Mouse (Mus musculus) mouse embryonic stem cell (cell line): ENCODE data around the gene Rpgrip1.

Source experiments
- in situ Hi-C, 2 experiments: fragments of 300-500 bp; cut with MboI; formaldehyde crosslinking; loops; 1 replicate in 1 of 2; 3 replicates in 1 of 2; pipeline ENCODE4 v1.14.3; 2019 to 2020; ENCODE audit warnings: low sequenced_read_pairs in 2 of 2, low pct_unique_long_range_greater_than_20kb in 1 of 2, mixed read lengths in 1 of 2; ENCODE audit not compliant: unreplicated experiment in 1 of 2

The Rpgrip1 gene

DNA sequence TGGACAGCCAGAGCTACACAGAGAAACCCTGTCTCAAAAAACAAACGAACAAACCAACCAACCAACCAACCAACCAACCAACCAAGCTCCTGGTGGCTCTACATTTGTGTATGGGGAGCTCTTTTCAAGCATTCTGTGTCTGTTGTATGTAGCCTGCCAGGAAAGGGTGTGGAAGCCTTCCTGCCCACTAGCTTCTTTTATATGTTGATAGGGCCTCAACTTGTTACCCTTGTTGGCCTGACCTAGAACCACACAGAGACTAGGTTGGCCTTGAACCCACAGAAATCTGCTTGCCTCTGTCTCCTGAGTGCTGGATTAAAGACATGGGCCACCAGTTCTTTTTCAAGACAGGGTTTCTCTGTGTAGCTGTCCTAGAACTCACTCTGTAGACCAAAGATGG lies 3.6 kb downstream of the Rpgrip1 start:
- in situ Hi-C loops = no loop called here

DNA sequence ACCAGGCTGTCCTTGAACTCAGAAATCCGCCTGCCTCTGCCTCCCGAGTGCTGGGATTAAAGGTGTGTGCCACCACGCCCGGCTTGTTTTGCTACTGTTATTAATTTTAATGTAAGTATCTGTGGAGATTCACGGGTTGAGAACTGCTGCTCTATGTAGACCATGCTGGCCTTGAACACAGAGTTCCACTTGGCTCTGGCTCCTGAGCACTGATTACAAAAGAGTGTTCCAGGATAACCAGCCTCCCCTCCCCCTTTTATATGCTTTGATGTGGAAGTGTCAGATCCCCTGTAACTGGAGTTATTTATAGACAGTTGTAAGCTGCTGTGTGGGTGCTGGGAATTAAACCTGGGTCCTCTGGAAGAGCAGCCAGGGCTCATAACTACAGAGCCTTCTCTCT lies 6.7 kb downstream of the Rpgrip1 start:
- in situ Hi-C loops = no loop called here

DNA sequence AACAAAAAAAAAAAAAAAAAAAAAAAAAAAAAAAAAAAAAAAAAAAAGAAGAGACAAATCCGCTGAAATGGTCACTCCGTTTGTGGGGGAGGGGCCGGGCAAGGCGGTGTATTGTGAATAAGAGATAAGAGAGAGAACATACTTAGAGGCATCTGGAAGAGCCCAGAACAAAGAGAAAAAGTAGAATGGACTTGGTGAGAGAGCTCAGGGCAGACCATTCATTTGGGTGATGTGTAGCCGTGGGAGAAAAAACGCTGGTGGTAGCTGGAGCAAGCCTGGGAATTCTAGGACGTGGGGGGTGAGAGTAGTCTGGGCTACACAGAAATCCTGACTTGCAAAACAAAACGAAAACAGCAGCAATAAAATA lies 7.9 kb downstream of the Rpgrip1 start:
- in situ Hi-C loops = no loop called here

DNA sequence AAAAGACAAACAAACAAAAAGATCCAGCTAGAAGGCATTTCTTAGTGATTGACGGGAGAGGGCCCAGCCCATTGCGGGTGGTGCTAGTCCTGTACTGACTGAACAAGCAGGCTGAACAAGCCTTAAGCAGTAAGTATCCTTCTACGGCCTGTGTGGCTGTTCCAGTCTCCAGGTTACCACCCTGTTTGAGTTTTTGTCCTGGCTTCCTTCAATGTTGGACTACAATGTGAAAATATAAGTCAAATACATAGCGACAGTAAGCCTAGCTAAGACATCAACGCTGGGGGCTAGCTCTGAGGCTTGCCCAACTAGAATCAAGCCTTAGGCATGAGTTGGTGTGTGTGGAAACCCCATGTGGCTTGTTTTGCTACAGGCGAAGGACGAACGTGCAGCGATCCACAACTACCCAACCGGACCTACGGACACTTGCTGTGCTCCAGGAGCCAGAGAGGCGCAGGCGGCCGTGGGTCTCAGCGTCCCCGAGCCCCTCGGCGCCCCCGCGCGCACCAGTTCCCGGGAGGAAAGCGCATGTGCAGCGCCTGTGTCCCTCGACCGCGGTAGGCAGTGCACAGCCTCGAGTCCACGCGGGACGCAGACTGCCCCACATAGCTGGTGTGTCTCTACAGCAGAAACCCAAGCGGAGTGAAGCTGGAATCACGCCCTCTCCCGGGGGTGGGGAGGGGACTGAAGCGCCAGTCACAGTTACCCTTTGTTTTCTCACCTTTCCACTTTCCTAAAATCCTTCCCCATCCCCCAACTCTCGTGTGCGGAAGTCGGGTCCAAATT lies 8.5 kb downstream of the Rpgrip1 start:
- in situ Hi-C loops = no loop called here

DNA sequence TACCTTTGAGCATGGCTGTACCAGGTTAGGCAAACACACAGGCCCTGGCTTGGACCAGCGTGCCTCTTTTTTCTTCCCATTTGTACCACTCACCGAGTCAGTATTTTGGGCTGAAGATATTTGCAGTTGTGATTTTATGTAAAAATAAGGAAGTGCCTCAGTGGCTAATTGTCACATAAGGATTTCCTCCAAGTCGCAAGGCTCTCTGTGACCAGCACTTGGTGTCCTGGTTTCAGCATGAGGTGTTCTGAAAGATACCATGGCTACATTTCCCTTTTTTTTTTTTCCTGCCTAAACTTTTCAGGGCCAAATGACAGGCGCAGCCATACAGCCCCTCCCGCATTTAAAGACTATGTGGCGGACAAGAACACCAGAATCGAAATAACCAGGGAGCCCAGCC lies 9.7 kb downstream of the Rpgrip1 start:
- in situ Hi-C loops = no loop called here

DNA sequence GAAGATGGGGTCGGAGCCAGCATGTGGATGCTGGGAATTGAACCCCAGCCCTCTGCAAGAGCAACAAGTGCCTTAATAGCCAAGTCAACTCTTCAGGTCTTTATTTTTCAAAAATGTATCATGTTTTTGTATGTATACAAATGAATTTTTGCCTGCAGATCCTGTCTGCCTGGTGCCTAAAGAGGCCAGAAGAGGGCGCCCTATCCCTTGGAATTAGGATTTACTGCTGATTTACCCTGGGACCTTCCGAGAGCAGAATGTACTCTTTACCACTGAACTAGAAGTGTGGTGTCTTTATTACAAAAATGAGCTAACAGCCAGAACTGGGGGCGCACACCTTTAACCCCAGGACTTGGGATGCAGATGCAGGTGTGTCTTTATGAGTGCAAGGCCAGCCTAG lies 13.4 kb downstream of the Rpgrip1 start:
- in situ Hi-C loops = no loop called here

DNA sequence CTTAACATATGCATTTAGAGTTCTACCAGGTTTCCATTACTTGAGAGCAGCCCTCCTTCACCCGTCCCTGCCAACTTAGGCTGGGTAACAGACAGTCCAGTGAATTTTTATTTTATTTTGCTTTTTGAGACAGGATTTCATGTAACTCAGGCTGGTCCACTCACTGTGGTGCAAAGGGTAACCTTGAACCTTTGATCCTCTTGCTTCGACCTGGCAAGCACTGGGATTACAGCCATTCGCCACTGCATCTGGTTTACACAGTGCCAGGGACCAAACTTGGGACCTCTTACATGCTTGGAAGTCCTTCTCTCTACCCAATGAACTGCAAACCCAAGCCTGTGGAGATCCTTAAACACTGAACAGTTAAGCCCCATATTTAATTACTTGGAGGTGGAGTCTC lies 14.1 kb downstream of the Rpgrip1 start:
- in situ Hi-C loops = loop anchor here (25.0 kb wide), 1 partner anchor 212 kb away; the partner anchor contains the start of genes Ndrg2 (in 2 of the 2), Rnase13 (in 2 of the 2) and Tppp2 (in 2 of the 2)

DNA sequence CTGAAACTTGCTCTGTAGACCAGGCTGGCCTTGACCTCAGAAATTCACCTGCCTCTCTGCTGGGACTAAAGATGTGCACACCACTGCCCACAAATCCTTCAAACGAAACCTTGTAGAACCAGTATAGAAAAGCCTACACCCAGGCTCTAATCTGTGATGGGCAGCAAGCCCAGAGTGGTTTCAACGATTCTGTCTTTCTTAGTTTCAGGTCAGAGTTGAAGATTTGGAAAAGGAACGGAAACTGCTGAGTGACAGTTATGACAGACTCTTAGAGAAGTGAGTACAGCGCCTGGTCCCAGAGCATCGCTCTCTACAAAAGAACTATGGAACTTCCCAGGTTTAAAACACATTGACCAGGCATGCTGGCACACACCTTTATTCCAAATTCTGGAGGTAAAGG lies 23.1 kb downstream of the Rpgrip1 start:
- in situ Hi-C loops = loop anchor here (10.0 to 25.0 kb wide), 2 partner anchors 201 to 221 kb away; partner anchors contain the start of genes Ndrg2 (in 2 of the 2), Rnase13 (in 2 of the 2) and Tppp2 (in 2 of the 2)

DNA sequence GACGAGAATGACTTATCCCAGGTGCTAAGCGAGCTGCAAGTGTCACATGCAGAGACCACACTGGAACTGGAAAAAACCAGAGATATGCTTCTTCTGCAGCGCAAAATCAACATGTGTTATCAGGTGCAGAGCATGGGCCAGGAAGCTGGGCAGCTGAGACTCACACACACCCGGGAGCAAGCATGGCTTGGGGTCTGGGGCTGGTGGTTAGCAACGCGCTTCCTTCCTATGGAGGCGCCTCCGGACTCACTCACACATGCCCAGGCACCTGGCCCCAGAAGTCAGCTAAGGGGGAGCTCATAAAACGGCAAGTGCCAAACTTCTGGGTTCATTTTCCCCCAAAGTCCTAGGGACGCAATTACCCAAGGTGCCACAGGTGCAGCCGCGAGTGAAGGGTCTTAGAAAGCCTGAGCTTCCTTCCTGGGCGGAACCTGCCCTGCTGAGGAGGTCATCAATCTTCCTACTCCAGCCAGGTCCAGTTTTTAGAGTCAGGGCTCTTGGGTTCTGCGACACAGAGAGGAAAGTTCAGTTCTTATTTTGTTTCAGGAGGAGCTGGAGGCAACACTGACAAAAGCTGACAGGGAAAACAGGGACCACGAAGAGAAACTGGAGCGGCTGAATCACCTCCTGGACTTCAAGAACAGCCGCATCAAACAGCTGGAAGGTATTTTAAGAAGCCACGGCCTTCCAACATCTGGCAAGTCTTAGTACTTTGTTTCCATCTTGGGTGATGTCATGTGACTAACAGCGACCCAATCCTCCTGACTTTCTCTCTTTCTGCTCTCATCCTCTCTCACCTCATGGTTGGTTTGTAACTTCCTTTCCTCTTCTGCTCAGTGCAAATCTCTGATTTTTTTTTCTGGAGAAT lies 30.3 kb downstream of the Rpgrip1 start:
- in situ Hi-C loops = loop anchor here (25.0 kb wide), 1 partner anchor 229 kb away; the partner anchor contains the start of genes Ndrg2 (in 2 of the 2), Rnase13 (in 2 of the 2) and Tppp2 (in 2 of the 2)

DNA sequence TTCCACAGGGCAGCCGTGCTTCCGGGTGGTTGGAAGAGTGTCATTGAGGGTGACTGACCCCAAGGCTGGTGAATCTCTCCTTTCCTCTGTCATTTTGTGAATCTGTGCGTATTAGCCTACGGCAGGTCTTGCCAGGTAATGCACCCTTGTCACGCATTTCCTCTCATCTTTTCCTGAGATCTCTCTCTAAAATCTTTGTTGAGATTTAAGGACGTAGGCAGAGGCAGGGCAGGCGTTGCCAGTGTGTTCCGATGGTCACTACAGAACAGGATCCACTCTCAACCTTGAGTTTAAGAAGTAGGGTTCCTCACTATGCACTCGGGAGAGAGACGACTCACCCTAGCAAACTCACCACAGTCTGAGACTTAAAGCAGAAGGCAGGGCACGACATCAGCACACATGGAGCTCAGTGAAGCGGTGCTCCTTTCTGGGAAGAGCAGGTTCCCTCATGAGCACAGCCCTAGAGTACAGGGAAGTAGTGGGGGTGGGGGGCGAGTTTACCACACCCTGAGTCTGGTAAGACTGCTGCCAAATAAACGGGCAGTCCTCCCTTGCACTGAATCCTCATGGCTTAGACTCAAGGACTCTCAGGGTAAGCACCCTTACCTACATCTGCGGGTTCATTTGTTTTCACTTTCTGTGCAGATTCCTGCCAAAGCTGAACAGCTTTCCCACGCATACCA lies 31.1 kb downstream of the Rpgrip1 start:
- in situ Hi-C loops = loop anchor here (25.0 kb wide), 1 partner anchor 229 kb away; the partner anchor contains the start of genes Ndrg2 (in 2 of the 2), Rnase13 (in 2 of the 2) and Tppp2 (in 2 of the 2)

DNA sequence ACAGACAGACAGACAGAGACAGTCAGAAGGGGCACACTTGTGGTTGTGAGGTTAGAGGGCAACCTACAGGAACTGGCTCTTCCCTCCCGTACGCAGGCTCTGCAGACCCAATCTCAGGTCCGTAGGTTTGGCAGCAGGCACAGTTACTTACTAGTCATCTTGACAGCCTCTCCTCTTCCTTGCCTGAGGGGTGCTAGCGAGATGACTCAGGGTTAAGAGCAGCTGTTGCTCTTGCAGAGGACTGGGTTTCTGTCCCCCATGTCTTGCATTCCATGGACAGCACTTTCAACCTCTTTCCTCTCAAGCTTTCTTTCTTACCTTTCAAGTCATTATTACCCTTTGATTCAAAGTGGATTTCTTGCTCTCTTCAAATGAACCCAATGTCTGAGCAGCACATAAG lies 33.7 kb downstream of the Rpgrip1 start:
- in situ Hi-C loops = loop anchor here (25.0 kb wide), 1 partner anchor 232 kb away; the partner anchor contains the start of genes Ndrg2 (in 2 of the 2), Rnase13 (in 2 of the 2) and Tppp2 (in 2 of the 2)

DNA sequence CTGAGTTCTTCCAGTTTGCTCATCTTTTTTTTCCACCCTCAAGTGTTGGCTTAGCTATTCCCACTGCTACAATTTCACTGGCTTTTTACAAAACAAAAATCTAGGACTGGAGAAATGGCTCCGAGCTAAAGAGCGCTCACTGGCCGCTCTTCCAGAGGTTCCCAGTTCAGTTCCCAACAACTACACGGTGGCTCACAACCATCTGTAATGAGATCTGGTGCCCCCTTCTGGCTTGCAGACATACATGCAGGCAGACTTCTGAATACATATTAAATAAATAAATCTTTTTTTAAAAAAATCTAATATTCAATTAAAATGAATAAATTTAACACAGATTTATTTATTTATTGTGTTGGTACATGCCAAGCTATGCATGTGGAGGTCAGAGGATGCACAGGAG lies 36.0 kb downstream of the Rpgrip1 start:
- in situ Hi-C loops = loop anchor here (25.0 kb wide), 1 partner anchor 234 kb away; the partner anchor contains the start of genes Ndrg2 (in 2 of the 2), Rnase13 (in 2 of the 2) and Tppp2 (in 2 of the 2)

DNA sequence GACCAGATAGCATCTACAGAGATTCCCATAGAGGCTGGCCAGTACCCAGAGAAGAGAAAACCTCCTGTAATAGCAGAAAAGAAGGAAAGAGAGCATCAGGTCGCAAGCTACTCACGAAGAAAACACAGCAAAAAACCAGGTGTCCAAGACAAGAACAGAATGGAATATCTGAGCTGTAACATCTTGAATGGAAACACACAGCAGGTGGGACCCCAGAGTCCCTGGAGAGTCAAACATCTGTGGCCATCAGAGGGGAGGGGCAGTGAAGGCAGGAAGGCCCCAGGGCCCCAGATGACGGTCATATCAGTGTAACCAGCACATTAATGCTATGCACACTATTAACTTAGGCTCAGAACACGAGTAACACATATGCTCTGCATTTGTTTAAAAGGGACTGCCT lies 39.4 kb downstream of the Rpgrip1 start:
- in situ Hi-C loops = loop anchor here (25.0 kb wide), 1 partner anchor 238 kb away; the partner anchor contains the start of genes Ndrg2 (in 2 of the 2), Rnase13 (in 2 of the 2) and Tppp2 (in 2 of the 2)

DNA sequence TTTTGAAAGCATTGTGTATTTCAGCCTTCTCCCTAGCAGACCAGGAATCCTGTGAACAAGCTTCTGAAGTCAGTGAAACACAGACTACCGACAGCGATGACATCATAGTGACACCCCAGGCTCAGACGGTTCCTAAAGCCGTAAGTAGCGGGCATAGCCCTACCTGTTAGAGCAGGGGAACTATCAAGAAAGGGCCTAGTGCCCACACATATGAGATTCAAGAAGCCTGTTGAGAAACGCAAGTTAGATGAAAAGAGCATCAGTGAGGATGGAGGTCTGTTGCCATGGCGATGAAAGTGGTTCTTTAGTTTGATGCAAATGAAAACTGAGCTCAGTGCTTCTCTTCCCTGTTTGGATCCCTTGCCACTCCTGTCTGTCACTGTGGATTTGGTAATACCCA lies 41.7 kb downstream of the Rpgrip1 start:
- in situ Hi-C loops = no loop called here

DNA sequence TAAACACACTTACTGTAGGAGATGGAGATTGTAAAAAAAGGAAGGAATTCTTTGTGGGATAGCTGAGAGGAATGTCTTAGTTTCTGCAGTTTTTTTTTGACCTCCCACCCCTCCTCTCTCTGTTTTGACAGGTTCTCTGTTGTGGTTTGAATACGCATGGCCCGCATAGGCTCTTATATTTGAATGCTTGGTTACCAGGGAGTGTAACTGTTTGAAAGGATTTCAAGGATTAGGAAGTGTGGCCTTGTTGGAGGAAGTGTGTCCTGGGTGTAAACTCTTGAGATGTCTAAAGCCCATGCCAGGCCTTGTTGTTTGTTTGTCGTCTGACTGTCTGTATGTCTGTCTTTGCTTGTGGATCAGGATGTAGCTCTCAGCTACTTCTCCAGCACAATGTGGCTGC lies 42.1 kb downstream of the Rpgrip1 start:
- in situ Hi-C loops = no loop called here

DNA sequence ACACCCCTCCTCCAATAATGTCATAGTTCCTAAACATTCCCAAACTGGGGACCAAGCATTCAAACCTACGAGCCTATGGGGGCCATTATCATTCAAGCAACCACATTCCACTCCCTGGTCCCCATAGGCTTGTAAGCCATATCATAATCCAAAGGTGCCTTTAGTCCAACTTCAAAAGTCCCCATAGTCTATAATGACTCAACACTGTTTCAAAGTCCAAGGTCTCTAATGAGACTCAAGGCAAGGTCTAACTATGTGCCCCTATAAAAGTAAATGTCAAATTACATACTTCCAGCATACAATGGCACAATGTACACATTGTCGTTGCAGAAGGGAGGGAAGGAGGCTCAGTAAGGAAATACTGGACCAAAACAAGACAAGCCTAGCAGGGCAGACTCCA lies 44.5 kb downstream of the Rpgrip1 start:
- in situ Hi-C loops = no loop called here

DNA sequence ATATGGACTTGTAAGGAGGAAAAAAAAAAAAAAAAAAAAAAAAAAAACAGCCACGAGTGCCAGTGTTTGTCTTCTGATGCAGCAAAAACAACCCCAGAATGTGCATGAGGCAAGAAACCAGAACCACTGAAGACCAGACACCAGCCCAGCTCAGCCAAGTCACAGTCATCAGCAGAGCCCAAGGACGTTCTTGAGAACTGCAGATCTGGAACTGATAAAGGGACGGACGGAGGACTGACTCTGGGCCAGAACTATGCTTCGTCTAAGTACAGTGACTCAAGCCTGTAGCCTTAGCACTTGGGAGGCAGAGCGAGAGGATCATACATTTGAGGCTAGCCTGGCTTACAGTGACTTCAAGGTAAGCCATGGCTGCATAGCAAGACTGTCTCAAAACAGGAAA lies 50.4 kb downstream of the Rpgrip1 start:
- in situ Hi-C loops = loop anchor here in 1 of 2 experiments (5.0 kb wide), 1 partner anchor 66 kb away; no protein-coding TSS in a partner anchor

DNA sequence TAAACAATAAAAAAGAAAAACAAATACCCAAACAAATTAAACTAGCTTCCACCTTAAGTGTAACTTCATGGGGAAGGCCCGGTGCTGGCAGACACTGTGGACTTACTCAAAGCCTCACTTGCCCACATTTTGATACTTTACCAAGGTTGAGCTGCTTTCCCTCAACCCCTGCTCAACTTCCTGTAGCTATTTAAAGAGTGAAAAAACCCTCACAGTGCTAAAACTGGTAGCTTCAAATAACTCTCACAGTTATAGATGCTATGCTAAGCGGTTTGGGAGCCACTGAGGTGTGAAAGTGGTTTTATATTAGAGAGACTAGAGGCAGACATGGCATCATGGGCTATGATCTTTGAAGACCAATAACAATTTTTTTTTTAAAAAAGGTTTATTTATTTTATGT lies 56.1 kb downstream of the Rpgrip1 start:
- in situ Hi-C loops = no loop called here
